Mouse (Mus musculus) left cerebral cortex, postnatal 10 days (tissue): ENCODE data around the gene Cpt1b. TPM values are rescaled to one million over a fixed set of nuclear protein-coding genes. Genes with fewer than 3 reads are reported as not detected.
A peak's percentile ranks its signal among the peaks of the same experiment; 100 is the strongest.
"Not testable (repeated sequence)": the region's sequence is repeated elsewhere in the genome, so short reads cannot be mapped to it uniquely, and the experiment has no call there.

Source experiments
- DNase-seq, 2 experiments: peaks; one replicate each; pipeline ENCODE4 v3.0.0; 2021 to 2022; ENCODE audit warnings: low spot score in 2 of 2, mixed read lengths in 1 of 2; ENCODE audit errors: extremely low spot score in 1 of 2
- intact Hi-C: fragments of 180-260 bp; cut with DNase I; formaldehyde crosslinking; loops from one replicate; pipeline ENCODE4 v1.15.1; 2025
- total RNA-seq, 2 experiments: library from RNA; stranded (reverse); gene quantifications; 2 replicates each; pipeline ENCODE4 v1.2.3; 2021

Gene Cpt1b
- total RNA-seq, 2 experiments from 2014 or later = 2.4 to 2.5 TPM

DNA sequence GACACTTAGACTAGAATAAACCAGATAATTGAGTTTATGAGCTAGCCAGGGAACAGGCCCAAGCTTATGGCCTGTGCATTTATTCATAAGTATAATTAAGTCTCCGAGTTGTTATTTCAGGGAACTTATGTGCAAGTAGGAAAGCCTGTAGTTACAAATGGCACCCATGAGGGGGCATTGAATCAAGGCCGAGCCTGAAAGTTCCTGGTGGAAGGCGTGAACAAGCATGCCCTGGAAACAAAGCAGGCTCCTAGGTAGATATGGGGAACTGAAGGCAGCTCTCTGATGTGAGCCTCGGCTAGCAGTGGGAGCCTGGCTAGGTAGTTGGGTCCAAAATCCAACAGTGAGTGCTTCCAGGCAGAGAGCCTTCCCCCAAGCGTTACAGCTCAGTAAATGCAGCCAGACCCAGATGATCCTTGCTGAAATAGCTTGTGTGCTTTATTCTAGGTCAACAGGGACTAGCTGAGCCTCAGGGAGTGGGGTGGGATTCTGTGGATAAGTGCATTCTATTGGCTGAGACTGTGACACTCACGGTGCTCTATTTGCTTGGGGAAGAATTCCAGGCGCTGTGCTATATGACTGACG is 16.9 kb upstream of the Cpt1b start:
- DNase-seq = no peak
- intact Hi-C loops = no loop called here

DNA sequence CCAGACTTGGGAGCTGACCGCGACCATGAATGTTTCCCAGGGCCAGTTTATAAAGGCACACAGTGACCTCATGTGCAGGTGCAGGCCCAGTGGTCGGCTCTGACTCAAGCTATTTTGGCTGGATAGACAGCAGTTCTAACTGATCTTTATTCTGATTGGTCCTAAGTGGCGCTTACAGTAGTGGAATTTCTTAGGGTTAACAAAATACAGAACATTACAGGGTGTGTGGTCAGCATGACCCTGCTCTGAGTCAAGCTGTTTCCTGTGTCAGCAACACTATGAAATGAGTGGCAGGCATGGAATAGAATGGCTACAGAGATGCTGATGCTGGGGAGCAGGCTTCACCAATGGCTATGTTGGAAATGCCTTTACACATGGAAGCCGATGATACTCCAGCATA is 10.2 kb upstream of the Cpt1b start:
- intact Hi-C loops = no loop called here
- no peak for DNase-seq

DNA sequence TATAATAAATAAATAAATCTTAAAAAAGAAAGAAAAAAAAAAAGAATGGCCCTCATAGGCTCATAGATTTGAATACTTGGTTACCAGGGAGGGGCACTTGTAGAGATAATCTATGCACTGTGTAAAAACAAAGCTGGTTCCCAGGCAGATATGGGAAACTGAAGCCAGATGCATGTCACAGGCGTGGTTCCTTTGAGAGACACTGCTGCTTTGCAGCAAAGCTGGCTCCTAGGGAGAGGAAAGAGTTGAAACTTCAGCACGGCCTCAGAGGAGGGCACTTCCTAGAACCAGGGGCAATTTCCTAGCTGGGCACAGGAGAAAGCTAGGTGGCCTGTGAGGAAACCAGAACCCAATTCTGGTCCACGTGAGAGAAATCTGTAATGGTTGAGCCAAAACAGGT is 8.5 kb upstream of the Cpt1b start:
- intact Hi-C loops = no loop called here
- no peak for DNase-seq

DNA sequence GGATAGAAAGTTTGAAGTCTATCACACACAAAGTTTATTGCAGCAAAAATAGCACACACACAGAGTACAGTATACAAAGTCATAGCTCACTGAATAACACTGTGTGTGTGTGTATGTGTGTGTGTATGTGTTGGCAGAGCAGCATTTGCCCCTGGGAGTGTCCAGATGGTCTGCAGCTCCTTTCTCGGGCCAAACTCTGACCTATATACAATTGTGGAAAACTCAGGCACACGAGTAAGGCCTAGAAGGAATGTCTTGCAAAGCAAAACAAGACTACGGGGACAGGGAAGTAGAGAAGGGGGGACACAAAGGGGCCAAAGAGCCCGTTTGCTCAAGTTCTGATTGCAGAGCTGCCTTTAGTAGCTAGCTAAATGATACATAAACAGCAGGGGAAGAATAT is 7.3 kb upstream of the Cpt1b start:
- intact Hi-C loops = no loop called here
- DNase-seq = no peak

DNA sequence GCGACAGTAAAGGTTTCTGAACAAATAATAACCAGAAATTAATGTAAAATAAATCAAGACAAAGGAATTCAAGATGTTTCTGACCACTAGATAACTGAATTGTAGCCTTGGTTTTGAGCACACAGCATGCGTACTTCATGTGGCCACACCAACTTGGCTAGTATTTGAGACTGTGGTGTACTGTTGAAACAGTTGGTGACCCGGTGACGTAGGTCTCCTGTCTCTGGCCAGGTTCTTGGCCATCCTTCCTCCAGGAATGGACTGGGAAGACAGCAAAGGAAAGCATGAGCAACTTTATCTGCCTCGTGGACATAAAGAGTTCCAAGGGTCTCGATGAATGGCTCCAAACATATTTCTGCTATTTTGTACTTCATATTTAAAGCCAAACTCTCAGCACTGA is 6.1 kb upstream of the Cpt1b start:
- DNase-seq = no peak
- intact Hi-C loops = no loop called here

DNA sequence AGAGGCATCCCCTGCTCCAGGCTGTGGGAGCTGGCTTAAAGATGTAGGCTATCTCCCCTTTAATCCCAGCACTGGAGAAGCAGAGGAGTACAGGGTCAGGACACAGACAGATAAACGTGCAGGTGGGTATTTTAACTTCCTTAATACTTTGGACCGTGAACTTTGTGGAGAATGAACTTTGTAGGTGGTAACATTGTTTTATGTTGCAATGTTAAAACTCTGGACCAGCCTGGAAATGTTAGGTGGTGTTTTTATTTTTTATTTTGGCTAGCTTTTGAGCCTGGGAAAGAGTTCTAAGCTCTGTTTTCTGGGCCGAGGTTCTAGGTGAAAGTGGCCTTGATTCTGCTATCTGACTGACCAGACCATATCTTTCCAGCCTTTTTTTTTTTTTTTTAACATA is 5.6 kb upstream of the Cpt1b start:
- intact Hi-C loops = no loop called here
- DNase-seq = no peak

DNA sequence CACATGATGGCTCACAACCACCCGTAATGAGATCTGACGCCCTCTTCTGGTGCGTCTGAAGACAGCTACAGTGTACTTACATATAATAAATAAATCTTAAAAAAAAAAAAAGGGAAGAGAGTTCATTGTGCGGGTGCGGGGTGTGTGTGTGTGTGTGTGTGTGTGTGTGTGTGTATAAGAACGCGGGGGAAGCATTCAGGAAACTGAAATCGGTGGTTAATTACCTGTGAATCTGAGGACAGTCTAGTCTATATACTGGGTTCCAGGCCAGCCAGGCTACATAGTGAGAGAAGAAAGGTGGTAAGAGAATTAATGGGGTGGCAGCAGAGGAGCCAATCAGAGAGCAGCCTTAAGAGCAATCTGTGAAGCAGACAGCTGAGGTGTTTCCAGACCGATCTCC is 5.1 kb upstream of the Cpt1b start:
- intact Hi-C loops, DNase-seq: not testable (repeated sequence)

DNA sequence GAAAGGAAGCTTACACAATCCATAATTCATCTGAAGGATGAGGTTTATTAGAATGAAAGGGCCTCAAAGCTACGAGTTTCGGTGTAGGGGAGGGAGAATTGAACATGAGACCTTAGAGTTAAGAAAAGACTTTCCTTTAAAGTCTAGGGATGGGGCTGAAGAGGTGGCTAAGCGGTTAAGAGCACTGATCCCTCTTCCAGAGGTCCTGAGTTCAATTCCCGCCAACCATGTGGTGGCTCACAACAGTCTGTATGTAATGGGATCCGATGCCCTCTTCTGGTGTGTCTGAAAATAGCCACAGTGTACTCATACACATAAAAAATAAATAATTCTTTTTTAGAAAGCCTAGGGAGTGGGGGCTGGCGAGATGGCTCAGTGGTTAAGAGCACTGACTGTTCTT is 4.7 kb upstream of the Cpt1b start:
- intact Hi-C loops = no loop called here
- DNase-seq = no peak

DNA sequence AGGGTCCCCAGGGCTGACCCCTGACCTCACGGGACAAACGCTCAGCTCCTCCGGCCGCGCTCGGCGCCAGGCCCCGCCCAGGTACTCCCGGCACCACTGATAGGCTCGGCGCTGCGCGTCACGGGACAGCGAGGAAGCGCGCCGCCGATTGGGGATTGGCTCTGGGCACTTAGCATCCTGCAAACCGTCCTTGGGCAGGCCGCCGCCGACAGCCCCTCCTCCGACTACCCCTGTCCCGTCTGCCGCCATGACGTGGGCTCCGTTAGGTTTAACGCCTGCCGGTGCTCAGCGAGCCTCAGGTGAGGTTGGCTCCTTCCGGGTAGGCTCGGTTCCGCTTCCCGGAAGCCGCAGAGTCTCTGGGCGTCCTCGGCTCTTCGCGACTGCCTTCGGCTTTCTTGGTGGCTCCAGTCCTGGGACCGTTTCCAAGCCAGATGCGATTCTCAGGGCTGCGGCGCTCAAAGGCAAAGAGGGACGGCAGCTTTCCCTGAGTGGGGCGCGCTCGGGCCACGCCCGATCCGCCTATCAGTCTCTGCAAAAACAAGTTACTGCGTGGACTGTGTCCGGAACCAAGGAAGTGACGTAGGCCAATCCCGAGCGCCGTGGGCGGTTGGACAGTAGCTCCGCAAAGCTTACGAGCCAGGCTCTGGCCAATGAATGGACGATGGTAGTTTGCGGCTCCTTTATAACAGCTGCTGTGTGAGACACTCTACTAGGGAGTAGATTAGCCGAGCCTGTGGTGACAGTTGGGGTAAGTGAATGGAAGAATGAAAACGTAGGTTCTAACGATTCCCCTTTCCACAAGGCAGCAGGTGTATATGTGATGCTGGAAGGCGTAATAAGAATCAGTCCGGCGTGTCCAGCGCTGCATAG is 3.9 kb upstream of the Cpt1b start, which contains the start of the genes C730034F03Rik, Gm44502 and Chkb:
C730034F03Rik (plus strand) TSS at position 238 of the 870 bp plus-strand sequence.
Gm44502 (minus strand) TSS at position 345 of the 870 bp plus-strand sequence.
Chkb (minus strand) TSS at position 557 of the 870 bp plus-strand sequence.
- intact Hi-C loops = no loop called here
- peak; percentile 94 to 96 for DNase-seq

DNA sequence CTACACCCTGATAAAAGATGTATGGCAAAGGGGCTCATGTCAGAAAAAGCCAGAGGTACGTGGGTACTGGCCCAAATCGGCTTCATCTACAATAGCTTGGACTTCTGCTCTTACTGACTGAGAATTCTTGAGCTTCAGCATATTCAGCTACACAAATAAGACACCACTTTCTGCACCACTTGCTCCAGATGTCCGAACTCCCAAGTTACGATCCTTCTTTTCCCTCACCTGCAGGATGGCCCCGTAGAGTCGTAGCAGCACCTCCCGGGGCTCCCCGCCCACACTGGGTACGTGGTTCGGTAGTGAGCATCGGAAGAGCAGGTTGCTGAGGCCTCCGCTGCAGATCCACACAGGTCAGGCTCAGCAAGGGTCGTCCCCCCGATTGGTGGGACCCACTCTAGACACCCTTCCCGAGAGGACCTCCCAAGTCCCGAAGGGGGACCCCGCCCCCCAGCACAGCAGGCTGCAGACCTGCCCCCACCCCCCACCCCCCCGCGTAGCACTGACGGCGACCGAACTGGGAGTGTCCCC is 3.2 kb upstream of the Cpt1b start:
- DNase-seq = no peak
- intact Hi-C loops = no loop called here

DNA sequence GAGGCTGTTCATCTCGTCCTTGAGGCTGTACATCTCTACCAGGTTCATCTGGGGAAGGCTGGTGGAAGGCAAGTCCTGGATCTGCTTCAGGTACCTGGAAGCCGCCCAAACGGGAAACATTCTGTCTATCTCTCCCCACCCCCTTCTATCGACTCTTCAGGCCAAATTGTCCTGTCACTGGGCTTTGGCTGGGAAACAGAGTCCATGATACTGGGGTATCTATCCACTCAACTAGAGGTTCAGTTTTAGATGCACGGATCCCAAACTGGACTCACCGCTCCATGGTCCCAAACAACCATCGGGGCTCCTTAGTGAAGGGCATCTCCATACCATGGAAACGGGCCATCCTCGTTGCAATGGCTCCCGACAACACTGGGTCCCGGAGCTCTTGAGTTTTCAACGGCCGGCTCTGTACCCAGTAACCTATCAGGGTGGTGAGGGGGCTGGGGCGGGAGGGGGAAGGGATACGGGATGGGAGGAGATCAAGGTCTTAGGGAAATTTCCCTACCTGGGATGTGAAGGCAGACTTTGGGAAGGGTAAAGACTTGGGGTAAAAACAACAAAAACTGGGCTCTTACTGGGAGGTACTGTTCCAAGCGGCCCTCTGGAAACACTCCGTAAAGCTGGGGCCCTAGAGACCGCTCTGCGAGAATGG is 2.6 kb upstream of the Cpt1b start:
- intact Hi-C loops = no loop called here
- no peak for DNase-seq

DNA sequence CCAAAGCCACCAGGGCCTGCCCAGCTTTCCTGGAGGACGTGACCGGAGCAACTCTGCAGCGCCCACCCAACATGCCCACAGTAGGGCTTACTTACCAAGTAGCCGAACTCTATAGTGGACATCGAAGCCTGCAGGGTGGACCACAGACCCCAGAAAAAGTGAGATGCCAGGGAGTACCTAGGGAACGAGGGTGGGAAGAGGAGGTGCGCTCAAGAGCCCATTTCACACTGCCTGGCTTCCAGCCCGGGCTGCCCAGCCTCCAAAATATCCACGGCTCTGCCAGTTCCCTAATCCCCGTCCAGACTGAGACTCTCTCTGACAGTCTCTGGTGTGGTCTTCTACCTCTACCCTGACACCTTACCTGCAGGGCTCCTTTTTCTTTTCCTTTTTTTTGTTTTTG is 1.1 kb upstream of the Cpt1b start:
- DNase-seq = no peak
- intact Hi-C loops = no loop called here

DNA sequence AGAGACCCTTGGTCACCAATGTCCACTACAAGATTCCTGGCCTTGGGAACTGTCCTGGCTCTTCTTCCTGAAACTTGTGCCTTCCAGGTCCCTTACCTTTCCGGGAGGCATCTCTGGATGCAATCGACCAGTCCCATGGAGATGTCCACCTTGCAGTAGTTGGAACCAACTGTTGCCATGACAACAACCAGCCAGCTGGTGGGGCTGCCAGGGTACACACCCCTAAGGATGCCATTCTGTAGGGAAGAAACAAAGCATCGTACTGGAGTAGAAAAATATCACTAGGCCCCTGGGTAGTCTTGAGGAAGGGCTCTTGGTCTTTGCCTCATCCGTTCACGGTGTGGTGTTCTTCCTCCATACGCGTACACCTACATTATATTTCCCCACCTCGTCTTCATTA is 1.0 kb downstream of the Cpt1b start:
- DNase-seq = no peak
- intact Hi-C loops = no loop called here

DNA sequence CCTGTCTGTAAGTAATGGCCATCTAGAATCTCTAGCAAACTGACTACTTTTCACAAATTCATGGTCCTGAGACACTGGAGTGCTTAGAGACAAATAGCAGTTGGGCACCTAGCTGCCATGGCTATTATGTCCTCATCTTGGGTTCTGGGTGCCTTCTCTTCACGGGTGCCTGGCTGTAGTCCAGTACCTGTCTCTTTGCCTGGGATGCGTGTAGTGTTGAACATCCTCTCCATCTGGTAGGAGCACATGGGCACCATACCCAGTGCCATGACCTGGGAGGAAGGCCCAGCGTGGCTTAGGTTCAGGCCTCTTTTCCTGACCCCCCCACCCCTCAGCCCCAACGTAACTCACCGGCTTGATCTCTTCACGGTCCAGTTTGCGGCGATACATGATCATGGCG is 3.7 kb downstream of the Cpt1b start:
- intact Hi-C loops = no loop called here
- DNase-seq = no peak

DNA sequence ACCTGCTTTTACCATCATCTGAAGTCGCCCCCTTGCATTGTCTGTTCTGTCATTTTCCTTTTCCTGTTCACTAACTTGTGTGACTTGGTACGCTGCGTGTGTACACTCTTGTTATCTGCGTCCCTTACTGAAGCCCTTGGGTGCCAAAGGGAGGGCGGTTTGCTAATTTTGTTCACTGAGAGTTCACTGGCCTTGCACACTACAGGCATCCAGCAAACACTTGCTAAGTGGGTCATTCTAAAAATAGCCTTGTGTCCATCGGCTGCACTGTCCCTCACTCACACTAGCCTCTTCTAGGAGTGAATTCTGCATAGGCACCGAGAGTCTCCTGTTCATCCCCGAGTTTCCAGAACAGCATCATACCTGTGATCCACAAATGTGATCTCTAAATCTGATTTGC is 10.4 kb downstream of the Cpt1b start:
- DNase-seq = no peak
- intact Hi-C loops = no loop called here

DNA sequence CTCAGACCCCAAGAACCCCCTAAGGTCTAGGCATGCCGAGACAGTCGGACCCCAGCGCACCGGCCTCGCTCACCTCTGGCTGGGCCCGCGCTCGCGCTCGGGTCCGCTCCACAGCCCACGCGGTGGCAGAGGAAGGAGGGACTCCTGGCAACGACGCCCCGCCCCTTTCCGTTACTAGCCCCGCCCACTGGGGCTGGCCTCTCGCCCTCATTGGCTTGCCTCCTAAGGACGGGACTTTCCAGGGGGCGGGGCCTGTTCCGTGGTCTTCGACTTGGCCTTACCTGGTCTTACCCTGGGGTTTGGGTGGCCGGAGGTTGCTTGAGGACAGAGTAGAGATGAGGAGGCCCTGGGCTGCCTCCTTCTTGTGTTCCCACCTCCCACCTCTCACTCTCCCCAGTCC is 15.5 kb downstream of the Cpt1b start, which contains the start of gene Syce3:
Syce3 (minus strand) TSS at position 386 of the 400 bp plus-strand sequence.
- DNase-seq = peak in 1 of 2 experiments; percentile 45
- intact Hi-C loops = no loop called here

DNA sequence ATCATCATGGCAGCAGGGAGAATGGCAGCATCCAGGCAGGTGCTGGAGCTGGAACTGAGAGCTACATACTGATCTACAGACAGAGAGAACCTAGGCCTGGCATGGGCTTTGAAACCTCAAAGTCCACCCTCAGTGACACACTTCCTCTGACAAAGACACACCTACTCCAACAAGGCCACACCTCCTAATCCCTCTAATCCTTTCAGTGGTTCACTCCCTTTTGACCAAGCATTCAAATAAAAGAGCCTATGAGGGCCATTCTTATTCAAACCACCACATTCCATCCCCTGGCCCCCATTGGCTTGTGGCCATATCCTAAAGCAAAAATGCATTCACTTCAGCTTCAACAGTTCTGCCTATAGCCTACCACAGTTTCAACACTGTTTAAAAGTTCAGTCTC is 19.0 kb downstream of the Cpt1b start:
- intact Hi-C loops = no loop called here
- DNase-seq = no peak

DNA sequence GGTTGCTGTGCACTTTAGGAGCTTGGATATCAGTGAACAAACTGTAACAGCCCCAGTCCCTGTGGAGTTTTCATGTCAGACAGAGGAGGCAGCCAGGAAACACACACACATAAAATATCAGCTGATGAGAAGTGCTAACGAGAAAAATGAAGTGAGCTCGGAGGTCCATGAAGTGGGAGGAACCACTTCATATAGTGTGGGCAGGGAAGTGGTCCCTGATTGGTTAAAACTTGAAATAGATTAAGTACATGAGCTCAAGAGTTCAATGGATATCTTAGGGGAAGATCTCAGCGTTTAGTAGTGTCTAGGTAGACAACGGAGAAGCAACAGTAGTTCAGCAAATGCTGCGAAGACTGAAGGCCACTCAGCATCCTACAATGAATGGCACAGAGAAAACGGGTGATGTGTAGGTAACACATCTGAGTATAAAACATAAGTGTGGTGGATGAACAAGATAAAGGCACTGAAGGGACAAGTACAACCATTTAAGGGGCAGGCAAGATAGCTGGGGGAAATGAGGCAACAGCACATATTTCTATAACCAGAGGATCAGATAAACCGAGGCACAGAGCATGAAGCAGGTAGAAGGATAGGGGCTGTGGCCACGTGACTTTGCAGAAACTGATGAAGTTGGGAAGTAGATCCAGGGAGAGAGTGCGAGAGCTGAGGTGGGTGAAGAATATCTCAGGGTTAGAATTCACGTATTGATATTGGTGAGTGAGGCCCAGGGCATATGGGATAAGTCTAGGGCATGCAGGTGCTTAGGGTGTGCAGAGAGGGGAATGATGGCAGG is 20.6 kb downstream of the Cpt1b start:
- intact Hi-C loops = no loop called here

DNA sequence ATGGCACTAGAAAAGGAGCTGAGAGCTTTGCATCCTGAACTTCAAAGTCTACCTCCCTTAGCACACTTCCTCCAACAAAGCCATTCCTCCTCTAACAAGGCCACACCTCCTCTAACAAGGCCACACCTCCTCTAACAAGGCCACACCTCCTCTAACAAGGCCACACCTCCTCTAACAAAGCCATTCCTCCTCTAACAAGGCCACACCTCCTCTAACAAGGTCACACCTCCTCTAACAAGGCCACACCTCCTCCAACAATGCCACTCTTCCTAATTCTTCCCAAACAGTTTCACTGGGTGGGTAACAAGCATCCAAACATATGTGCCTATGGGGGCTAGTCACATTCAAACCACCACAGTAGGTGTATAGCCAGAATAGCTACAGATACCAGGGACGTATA is 23.2 kb downstream of the Cpt1b start:
- no peak for DNase-seq
- intact Hi-C loops = no loop called here

More for the DNA sequence above, 20.6 kb downstream of the Cpt1b start:
- no peak for DNase-seq
